Mouse (Mus musculus): Measurements from ENCODE around the gene Samd8.

The Samd8 gene

DNA sequence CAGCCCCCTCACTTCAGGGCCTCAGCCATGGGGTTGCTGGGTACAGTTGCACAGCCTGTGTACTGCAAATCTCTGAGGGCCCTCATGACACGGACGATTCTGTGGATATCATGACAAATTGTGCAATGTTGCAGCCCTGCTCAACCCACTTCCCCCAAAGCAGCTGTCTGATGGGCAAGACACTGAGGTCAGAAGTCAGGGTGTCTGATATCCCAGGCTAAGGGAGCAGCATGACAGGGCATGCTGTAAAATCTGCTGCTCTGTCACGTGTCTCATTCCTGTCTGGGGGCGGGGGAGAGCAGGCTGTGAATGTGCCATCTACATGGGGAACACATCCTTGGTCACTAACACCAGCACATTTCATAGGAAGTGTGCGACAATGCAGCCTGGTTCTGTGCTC lies 5.2 kb upstream of the Samd8 start:
- no peak for DNase-seq (ENCODE audit: low read depth, low spot score)

DNA sequence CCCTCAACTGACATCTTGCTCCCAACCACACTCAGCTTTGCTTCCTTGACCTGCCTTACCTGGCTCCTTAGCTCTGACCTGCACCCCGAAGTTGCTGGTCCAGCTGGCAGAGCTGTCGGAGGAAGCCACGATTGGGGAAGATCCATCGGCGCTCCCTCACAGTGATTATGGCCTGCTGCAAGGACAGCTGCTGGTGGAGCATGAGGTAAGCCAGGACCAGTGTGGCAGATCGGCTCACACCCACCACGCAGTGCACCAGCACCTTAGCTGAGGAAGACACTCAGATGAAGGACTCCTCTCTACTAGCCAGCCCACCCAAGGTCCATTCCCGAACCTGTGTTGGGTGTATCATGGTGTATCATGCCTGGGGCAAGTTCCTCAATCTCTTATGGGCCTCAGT lies 4.1 kb upstream of the Samd8 start:
- no peak for DNase-seq (ENCODE audit: low read depth, low spot score)

DNA sequence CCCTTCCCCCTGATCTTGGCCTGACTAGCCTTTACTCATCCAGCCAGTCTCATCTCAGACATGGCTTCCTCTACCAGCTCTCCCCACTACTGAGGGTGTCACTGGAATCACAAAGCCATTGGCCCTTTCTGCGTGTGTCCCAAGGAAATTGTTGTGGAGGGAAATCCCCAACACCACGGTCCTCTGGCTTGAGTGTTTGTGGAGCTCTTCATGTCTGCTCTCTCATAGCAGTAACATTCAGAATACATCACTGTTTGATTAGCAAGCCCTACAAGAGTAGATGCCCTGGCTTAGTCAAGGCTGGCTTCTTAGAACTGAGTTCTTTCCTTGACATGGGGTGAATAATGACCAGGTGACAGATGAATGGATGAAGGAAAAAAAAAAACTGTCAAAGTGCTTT lies 3.5 kb upstream of the Samd8 start:
- DNase-seq (ENCODE audit: low read depth, low spot score): no peak

DNA sequence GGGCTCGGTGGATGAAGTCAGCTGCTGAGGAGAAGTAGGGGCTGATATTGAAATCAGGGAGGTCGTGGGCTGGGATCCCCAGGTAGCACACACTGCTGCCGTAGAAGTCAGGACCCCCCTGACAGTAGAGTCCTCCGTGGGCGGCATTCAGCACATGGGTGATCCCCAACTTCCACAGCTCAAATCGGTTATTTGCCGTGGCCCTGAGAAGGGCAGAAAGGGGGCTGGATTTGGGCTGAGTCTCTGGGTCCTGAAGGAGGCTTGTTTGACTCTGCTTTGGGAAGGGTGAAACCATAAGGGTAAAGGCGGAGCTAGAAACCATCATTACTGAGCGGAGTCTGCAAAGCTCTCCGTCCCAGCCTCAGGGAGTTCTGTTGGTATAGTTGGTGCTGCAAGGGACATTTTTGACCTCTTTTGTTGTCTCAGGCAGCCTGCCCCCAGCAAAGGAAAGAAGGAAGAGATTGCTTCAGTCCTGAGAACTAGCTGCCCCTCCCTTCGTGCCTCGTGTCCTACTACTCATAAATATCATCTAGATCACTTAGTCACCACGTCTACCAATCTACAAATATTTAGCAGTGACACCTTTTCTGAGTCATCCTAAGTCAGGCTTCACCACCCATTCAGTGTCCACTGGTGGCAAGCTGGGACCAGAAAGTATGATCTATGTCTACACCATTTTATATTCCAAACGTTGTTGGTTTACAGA lies 2.7 kb upstream of the Samd8 start:
- DNase-seq (ENCODE audit: low read depth, low spot score): no peak

DNA sequence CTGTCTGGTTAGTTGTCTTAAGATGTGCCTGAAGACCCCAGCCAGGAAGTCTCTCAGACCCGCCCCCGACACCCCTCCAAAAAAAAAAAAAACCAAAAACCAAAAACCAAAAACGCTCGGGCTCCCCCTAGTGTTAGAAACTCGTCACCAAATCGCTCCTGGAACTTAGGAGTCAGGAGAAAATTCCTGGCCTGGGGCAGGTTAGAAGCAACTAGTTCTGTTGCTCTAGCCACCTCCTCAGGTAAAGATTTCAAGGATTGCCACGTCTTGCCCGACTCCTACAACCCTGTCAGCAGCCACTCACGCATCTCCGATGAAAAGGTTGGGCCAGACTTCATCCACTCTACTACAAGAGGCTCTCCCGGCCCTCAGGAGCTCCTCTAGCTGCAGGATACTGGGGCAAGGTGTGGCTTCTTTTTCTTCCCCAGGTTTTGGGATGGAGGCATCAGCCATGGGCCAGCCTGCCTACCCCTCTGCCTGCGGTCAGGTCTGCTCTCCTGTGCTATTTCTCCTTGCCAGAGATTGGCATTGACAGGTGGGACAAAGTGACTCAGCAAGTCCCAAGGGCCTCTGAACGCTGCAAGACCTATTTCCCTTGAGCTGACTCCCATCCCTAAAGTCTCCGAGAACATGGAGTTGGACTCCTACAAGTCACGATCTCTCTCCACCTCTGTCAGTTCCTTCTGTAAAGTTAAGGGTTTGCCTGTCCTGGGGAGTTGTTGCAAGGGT lies 2.0 kb upstream of the Samd8 start:
- peak; percentile 43 for DNase-seq (ENCODE audit: low read depth, low spot score)

DNA sequence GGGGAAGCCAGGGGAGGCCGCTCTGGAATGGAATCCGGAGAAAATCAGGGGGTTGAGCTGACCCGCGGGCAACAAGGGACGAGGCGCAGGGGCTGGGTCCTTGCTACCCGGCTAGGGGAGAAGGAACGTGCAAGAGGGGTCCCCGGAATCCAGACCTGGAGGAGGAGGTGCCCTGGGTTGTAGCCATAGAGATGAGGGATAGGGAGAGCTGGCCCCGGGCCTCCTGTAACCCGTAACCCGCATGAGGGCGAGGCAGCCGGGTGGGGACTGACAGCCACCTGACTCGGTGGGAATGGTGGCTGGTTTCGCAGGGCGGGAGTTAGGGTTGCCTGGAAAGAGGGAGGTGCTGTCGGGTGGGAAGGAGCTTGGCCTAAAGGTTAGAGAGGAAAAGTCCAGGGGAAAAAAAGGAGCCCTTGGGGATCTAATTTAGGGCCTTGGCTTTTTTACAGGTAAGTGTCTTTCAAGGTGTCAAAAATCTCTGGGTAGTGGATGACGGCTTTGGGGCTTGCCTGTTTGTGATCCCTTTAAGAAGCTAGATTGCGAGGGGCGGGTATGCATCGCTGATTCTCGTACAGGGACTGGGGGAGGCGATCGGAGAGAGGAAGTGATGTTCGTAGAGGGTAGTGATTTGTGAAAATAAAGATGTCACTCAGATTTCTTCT lies 681 bp downstream of the Samd8 start, which contains the start of gene Dusp13:
Dusp13 (minus strand) TSS at position 301 of the 662 bp plus-strand sequence.
- peak; percentile 85 for DNase-seq (ENCODE audit: low read depth, low spot score)

DNA sequence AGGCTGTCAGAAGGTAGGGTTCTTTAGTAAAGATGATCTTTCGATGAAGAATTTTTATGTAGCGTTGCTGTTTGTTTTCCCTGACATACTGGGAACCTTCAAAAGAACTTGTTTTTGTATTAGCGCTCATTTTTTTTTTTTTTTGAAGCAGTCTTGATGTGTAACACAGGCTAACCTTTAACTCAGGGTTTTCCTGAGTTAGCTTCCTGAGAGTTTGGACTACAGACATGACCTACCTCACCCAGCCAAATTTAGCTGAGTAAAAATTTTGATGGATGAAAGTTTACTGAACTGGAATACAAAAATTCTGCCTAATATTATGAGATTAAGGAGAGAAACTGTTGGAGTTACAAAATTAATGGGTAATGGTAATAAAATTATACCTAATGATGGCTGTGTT lies 2.1 kb downstream of the Samd8 start:
- DNase-seq (ENCODE audit: low read depth, low spot score): no peak

DNA sequence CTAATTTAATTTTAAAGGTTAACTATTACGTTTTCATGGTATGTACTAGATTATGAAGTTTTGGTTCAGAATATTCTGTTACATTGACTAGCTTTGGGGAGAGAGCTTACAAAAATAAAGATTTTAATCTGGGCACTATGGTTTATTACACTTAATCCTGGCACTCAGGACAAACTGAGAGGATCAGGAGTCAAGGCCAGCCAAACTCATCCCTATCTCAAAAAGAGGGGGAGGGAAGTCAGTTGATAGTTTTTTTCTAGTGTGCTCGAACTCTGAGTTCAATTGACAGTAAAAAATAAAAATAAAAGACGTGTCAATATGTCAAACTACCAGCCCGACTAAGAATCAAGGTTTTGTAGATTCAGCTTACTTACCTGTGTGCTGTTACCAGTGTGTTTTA lies 3.0 kb downstream of the Samd8 start:
- no peak for DNase-seq (ENCODE audit: low read depth, low spot score)

DNA sequence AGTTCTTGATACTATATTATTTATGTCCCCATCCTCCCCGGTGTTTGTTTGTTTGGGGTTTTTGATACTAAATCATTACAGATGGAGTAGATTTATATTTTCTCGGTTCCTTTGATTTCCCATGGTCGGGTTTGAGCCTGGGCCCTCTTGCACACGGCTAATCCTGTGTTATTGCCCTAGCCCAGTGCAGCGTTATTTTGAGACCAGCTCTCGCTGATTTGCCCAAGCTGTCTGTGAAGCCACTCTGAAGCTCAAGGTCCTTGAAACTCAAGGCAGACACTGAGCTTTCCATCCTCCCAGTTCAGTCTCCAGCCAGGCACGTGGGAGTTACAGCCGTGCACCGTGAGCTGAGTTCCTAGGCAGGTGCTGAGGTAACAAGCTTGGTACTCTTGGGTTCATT lies 11.2 kb downstream of the Samd8 start:
- DNase-seq (ENCODE audit: low read depth, low spot score): no peak

DNA sequence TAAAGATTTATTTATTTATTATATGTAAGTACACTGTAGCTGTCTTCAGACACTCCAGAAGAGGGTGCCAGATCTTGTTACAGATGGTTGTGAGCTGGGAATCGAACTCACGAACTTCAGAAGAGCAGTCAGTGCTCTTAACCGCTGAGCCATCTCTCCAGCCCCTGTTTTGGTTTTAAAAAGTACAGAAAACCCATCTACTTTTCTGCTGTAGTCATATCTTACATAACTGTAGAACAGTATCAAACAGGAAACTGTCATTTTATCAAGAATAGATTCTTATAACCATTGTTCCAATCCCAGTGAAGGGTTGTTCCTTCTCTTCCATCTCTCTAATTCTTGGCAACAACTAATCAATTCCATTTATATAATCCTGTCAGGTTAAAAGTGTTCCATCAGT lies 13.4 kb downstream of the Samd8 start:
- no peak for DNase-seq (ENCODE audit: low read depth, low spot score)

DNA sequence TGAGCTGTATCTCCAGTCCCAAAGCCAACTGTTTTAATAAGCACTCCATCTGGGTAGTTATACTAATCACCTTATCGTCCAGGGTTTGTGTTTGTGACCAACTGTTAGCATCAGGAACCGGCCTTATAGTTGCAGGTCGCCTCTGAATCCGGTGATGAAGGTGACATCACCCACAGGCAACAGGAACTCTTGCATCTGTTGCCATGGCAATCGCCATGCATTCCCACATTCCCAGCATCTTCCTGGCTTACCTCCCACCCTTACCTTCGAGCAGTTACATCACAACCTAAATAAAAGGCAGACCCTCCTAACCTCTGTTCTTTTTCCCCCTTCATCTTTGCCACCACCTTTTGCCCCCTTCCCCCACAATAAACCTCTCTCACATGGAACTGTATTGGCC lies 14.3 kb downstream of the Samd8 start:
- no peak for DNase-seq (ENCODE audit: low read depth, low spot score)

DNA sequence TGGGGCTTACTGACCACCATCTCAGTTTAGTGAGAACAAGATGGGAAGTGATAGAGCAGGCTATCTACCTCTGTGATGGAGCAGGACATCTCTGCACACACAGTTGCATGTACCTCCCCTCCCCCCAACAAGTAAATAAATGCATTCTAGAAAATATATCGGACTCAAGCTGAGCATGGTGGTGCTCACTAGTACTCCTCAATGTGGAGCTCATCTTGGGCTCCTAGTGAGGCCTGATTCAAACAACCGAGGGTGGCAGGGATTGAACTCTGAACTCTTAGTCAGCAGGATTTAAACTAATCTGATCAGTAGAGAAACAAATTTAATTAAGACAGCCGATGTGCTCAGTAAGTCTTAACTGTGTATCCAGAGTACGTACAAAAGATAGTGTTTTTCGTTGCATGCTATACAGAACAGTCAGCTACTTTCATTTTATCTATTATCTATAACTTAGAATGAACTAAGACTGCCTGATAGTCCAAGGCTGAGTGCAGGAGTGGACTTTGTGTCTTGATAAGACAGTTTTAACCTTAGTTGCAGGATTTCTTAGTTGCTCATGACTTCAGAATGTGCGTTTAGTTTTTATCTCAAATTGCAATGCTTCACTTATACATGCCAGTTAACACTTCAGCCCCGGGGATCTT lies 15.5 kb downstream of the Samd8 start:
- no peak for DNase-seq (ENCODE audit: low read depth, low spot score)

DNA sequence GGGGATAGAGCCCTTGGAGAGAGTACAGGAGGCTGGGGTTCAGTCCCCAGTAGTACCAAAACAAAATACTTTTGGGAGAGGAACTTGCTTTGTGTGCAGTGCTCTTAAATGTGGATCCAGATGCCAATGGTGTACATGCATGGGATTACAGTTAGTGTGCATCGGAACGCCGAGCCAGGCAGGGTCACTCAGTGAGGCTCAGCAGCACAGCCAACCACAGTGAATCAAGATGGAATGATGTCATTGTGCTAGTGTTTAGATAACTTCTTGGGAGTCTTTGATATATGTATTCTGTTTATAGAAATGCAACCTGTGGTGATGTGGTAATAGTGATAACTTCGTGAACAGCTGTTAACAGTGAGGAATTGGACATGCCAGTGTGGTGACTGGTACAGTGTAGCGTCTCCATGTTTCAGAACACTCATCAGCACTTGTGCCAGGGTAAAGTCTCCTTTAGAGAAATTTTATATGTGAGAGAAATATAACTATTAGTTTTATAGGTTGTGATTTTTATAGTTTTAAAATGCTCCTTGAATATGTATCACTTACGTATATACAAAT lies 16.1 kb downstream of the Samd8 start:
- DNase-seq (ENCODE audit: low read depth, low spot score): no peak

DNA sequence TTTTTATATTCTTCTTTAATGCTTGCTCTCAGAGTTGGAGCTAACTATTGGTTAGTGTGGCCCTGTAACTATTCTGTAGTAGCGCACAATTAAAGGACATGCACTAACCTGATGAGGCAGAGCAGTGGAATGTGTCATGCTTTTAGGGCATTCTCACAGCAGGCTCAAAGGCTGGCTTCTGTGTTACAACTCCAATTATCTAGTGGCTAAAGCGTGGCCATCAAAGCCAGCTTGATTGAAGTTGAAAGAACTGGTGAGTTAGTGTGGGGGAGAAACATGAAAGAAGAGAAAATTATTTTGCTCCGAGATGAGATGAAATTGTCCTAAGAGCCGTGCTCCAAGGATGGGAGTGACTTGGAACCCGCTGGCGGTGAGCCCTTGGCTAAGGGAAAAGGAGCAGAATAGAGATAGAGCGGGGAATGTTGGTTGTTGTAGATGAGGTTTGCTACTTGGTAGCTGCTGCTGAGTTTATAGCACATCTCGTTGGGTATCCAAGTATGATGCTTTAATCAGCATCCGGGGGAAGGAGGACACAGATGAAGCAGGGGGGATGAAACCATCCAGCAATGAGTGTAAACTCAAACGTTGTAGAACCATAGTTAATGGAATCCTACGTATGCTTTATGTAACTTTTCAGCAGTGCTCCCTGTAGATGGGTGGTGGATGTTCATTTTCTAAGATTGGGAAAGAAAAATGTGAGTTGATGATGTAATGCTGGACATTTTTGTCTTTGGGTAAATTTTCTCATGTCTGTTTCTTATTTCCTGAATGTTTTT lies 22.4 kb downstream of the Samd8 start:
- no peak for DNase-seq (ENCODE audit: low read depth, low spot score)

DNA sequence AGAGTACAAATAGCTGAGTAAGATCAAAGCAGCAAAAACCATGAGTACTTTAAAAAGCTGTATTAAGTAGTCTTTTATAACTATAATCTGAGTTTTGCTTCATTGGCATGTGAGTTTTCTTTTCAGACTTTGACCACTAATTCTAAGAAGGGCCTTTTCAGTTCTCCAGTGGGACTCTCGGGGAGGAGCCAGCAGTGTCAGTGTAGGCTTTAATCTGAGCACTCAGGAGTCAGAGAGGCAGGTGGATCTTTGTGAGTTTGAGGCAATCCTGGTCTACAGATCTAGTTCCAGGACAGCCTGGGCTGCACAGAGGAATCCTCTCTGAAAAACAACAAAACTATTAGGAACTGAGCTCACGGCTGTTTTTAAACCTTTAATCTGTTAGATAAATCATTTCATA lies 23.6 kb downstream of the Samd8 start:
- no peak for DNase-seq (ENCODE audit: low read depth, low spot score)

DNA sequence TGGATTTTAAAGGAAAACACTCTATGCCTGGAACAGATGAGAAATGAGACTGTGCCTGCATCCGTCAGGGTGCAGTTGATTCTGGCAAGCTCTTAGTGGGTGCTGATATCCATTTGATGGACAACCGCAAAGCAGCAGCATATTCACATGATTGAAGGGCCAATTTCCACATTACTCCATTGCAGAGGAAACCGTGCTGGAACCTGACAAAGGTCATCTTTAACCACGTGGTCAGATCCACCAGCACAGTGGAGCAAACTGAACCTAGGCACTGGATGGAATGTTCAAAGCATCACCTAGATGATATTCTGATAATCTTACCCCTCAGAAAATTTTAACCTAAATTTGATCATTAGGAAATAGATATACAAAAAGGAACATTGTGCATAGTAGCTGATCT lies 25.9 kb downstream of the Samd8 start:
- no peak for DNase-seq (ENCODE audit: low read depth, low spot score)

DNA sequence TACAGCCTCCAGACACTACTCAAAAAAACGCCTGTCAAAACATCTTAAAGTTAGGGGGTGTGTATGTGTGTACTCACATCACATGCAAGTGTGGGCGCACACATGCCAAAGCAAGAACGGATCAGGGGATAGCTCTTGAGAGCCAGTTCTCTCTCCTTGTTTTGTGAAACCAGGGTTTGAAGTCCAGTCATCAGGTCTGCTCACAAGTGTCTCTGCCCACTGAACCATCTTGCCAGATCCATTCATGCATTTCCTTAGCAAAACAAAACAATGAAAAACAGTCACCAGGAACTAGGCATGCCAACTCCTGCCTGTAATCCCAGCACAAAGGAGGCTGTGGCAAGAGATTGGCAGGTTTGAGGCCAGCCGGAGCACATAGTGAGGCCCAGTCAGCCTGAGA lies 36.2 kb downstream of the Samd8 start:
- no peak for DNase-seq (ENCODE audit: low read depth, low spot score)

DNA sequence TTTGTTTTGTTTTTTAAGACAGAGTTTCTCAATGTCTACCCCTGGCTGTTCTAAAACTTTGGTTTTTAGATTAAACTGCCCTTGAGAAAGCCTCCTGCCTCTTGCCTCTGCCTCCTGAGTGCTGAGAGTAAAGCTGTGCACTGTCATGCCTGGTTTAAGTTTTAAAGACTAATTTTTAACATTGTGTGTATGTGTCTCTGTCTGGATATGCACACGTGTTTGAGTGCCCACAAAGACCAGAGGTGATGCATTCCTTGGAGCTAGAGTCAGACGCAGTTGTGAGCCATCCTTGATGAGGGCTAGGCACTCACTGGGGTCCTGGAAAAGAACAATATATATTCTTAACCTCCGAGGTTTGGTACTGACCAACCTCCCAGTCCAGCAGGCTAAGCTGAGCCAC lies 37.0 kb downstream of the Samd8 start:
- no peak for DNase-seq (ENCODE audit: low read depth, low spot score)

DNA sequence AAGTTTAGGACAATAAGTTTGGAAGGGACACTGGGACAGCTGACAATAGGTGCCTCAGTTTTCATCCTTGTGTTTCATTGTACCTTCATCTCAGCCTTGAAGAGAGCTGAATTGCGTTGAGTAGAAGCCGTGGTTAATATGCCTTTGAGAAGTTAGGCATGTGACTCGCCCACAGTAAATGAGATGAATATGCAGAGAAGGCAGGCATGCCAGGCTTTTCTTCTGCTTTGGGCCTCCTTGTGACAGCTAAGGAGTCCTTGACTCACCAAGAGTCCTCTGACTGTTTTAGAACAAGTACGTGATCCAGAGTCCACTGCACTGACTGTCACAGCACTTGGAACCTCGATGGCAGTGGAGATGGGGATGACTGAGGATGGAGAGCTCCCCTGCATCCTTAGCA lies 37.8 kb downstream of the Samd8 start:
- no peak for DNase-seq (ENCODE audit: low read depth, low spot score)

DNA sequence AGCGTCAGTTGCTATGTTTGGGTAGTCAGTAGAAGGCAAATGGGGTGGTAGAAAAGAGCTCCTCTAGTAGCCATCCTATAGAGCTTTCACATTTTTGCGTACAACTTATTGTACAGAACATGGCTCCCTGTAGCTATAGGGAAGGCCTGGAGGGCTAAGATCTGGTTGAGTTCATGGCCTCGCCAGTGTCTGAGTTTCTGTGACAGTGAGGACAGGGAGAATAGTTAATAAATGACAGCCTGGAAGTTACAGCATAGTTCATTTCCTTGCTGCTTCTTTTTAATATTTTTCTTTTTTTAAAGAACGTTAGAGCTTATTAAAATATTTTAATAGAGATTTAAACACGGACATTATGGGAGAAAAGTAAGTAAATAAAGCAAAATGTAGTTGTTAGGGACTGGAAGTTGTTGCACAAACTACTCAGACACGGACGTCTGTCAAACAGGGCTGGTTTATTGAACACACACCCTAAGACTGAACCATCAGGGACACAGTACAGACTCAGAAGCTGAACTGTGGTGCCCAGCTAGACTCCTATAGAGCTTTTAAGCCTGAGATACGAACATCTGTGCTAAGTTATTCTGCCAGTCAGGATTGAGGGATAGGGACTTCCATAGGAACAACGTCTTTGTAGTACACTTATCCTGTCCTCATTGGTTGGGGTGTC lies 40.4 kb downstream of the Samd8 start:
- no peak for DNase-seq (ENCODE audit: low read depth, low spot score)

DNA sequence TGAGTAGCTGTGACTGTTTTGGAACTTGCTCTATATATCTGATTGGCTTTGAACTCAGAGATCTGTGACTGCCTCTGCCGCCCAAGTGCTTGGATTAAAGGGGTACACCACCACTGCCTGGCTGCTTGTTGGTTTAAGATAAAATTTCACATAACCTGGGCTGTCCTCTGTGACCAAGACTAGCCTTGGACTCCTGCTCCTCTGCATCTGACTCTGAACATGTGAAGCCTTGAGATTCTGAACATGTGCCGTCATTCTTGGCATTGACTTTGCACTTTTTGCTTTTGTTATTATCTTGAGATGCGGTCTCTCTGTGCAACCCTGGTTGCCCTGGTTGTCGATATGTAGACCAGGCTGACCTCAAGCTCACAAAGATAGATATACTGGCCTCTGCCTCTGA lies 41.4 kb downstream of the Samd8 start:
- DNase-seq (ENCODE audit: low read depth, low spot score): no peak

Data from CD4-positive helper T cell, adult 2 months (primary cell).